Mouse (Mus musculus) cerebral cortex, adult 2 months (tissue): Measurements from ENCODE around the gene Cacng3.

ENCODE experiments used
- WGBS: fragments of 180-500 bp; shearing (Covaris S2); methylation state at CpG from one replicate; pipeline ENCODE4 v1.1.7; 2018; 5-methylcytosine and 5-hydroxymethylcytosine counted together

The Cacng3 gene

GRCm38 (mm10) chr7:122718540-122718939 is 48.2 kb downstream of the Cacng3 start:
- WGBS, result 68% methylated on average over 4 of the region's 4 CpGs

GRCm38 (mm10) chr7:122723358-122723876 is 53.1 kb downstream of the Cacng3 start:
- 44% methylated on average over 5 of the region's 5 CpGs for WGBS

GRCm38 (mm10) chr7:122726376-122726775 is 56.1 kb downstream of the Cacng3 start:
- WGBS, result 51% methylated on average over 2 of the region's 2 CpGs

- WGBS, result 64% methylated on average over 8 of the region's 8 CpGs
These were observed 57.9 kb downstream of the Cacng3 start for GRCm38 (mm10) chr7:122728186-122728585.

- WGBS, result 12% methylated on average over 7 of the region's 7 CpGs
These were observed 58.6 kb downstream of the Cacng3 start for GRCm38 (mm10) chr7:122728846-122729245.

GRCm38 (mm10) chr7:122735323-122735722 is 65.0 kb downstream of the Cacng3 start:
- WGBS, result 53% methylated on average over 11 of the region's 11 CpGs

- 27% methylated on average over 5 of the region's 5 CpGs for WGBS
These were observed 68.2 kb downstream of the Cacng3 start for GRCm38 (mm10) chr7:122738541-122738940.

GRCm38 (mm10) chr7:122740663-122741062 is 70.4 kb downstream of the Cacng3 start:
- WGBS, result 60% methylated on average over 2 of the region's 2 CpGs

GRCm38 (mm10) chr7:122755920-122756603 is 85.8 kb downstream of the Cacng3 start:
- 44% methylated on average over 5 of the region's 5 CpGs for WGBS

- WGBS, result 73% methylated on average over 3 of the region's 3 CpGs
These were observed 88.4 kb downstream of the Cacng3 start for GRCm38 (mm10) chr7:122758645-122759044.

- WGBS, result 92% methylated on average over 5 of the region's 5 CpGs
These were observed 94.2 kb downstream of the Cacng3 start for GRCm38 (mm10) chr7:122764506-122764905.

- 78% methylated on average over 27 of the region's 27 CpGs for WGBS
These were observed 98.2 kb downstream of the Cacng3 start for GRCm38 (mm10) chr7:122768292-122769020.

GRCm38 (mm10) chr7:122779601-122780000 is 109.3 kb downstream of the Cacng3 start:
- WGBS, result 39% methylated on average over 7 of the region's 7 CpGs

GRCm38 (mm10) chr7:122789929-122790328 is 119.6 kb downstream of the Cacng3 start:
- 93% methylated on average over 7 of the region's 7 CpGs for WGBS

GRCm38 (mm10) chr7:122793655-122794346 is 123.5 kb downstream of the Cacng3 start:
- 57% methylated on average over 6 of the region's 6 CpGs for WGBS

GRCm38 (mm10) chr7:122795140-122795539 is 124.8 kb downstream of the Cacng3 start:
- 50% methylated on average over 6 of the region's 6 CpGs for WGBS

- WGBS, result 38% methylated on average over 2 of the region's 2 CpGs
These were observed 130.5 kb downstream of the Cacng3 start for GRCm38 (mm10) chr7:122800821-122801220.

- WGBS, result 20% methylated on average over 9 of the region's 9 CpGs
These were observed 133.7 kb downstream of the Cacng3 start for GRCm38 (mm10) chr7:122803839-122804496.

GRCm38 (mm10) chr7:122806531-122806930 is 136.2 kb downstream of the Cacng3 start:
- 91% methylated on average over 5 of the region's 5 CpGs for WGBS

- WGBS, result 81% methylated on average over 1 of the region's 1 CpGs
These were observed 143.4 kb downstream of the Cacng3 start for GRCm38 (mm10) chr7:122813724-122814123.

GRCm38 (mm10) chr7:122817565-122817964 is 147.3 kb downstream of the Cacng3 start:
- WGBS, result 74% methylated on average over 7 of the region's 7 CpGs
